Mouse (Mus musculus): ENCODE data around the gene Dnase1l1.

DNA sequence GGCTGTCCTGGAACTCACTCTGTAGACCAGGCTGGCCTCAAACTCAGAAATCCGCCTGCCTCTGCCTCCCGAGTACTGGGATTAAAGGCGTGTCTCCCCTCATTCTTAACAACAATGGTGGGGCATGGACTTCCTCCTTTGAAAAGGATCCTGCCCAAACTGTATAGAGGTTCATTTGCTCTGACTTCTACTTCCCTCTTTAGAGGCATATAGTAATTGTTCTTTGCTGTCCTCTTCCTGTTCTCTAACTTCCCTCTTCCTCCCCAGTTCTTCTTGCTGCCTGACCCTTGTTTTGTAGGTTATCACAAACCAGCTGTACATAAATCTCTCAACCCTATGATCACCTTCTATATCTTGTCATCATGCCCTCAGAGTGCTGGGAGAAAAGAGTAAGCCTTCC is 17.6 kb upstream of the Dnase1l1 start:
- no peak for TF ChIP-seq EP300 (IDR thresholded peaks at IDR 0.05)
- no peak for TF ChIP-seq CTCF (IDR thresholded peaks at IDR 0.05)
